In the genomic region with DNA sequence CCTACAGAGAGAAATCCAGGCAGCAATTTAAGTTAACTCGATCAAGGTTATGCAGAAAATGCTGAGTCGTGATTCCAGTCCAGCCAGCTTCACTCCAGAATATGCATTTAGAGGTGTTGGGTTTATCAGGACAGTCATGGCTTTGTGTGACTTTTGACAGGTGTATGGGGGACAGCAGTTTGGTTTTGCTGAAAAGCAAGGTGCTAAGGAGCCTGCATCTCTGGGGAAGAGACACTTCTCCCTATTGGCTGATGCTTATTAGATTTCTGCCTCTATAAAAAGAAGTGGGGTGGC, we compare ENCODE assay signal across 8 mouse cellular contexts. TPM values are rescaled to one million over a fixed set of nuclear protein-coding genes. Genes with fewer than 3 reads are reported as not detected.
A peak's percentile ranks its signal among the peaks of the same experiment; 100 is the strongest.
DNase-seq lines count a peak whose midpoint lies in the region; ATAC-seq and TF ChIP-seq lines count a peak whose summit lies in the region.

No protein-coding gene starts in this region.

- no peak overlapping the region for H3ac ChIP-seq in myocyte (ENCODE audit: control insufficient read depth, insufficient read length)

- H3K27ac ChIP-seq in left cerebral cortex, adult 2 months = peak overlapping the region; percentile 100; the same call in 1 of the 2 replicates
- 0 out of 2 replicates have a peak overlapping the region, but pooled peaks have one; percentile 96 for H3K27ac ChIP-seq in embryonic facial prominence, embryonic 12.5 days
- H3K27ac ChIP-seq in hindbrain, embryonic 16.5 days (ENCODE audit: low read depth, low read length) = no peak overlapping the region

- H3K4me2 ChIP-seq in embryonic facial prominence, embryonic 12.5 days (replicated peaks) = peak overlapping the region; percentile 81
- H3K4me2 ChIP-seq in hindbrain, embryonic 16.5 days (ENCODE audit: low read length) = peak overlapping the region; percentile 99
- H3K4me2 ChIP-seq in myocyte (ENCODE audit: low read depth) = peak overlapping the region; percentile 98

- ATAC-seq in embryonic facial prominence, embryonic 12.5 days (ENCODE audit: insufficient number of reproducible peaks, insufficient read depth, low FRiP score, low TSS enrichment) = no peak
- no peak for ATAC-seq in hindbrain, embryonic 16.5 days

- 1% methylated on average over 2 of the region's 2 CpGs for WGBS in embryonic facial prominence, embryonic 12.5 days
- WGBS in hindbrain, embryonic 16.5 days = 11% methylated on average over 2 of the region's 2 CpGs

- TF ChIP-seq CTCF in left cerebral cortex, adult 2 months (IDR thresholded peaks at IDR 0.05) = no peak

- H3K4me1 ChIP-seq in embryonic facial prominence, embryonic 12.5 days = peaks cover 9% of the 10 kb centered on the region; the same call in 1 of the 2 replicates
- peaks cover 15% of the 10 kb centered on the region for H3K4me1 ChIP-seq in hindbrain, embryonic 16.5 days (ENCODE audit: control insufficient read depth, insufficient read depth, low read depth, low read length)

- no peaks in the 10 kb centered on the region for H3K27me3 ChIP-seq in embryonic facial prominence, embryonic 12.5 days
- no peaks in the 10 kb centered on the region for H3K27me3 ChIP-seq in hindbrain, embryonic 16.5 days (replicated peaks; ENCODE audit: control insufficient read depth, insufficient read depth, low read length)
- no peaks in the 10 kb centered on the region for H3K27me3 ChIP-seq in myocyte (ENCODE audit: control insufficient read depth, insufficient read depth, insufficient read length)

- peak overlapping the region; percentile 96 for H3K9ac ChIP-seq in embryonic facial prominence, embryonic 12.5 days
- peak overlapping the region; percentile 39 for H3K9ac ChIP-seq in hindbrain, embryonic 16.5 days (ENCODE audit: low read depth, low read length)

- no peaks in the 10 kb centered on the region for H3K79me2 ChIP-seq in myocyte (ENCODE audit: control insufficient read depth, insufficient read depth)

- H3K4me3 ChIP-seq in left cerebral cortex, adult 2 months = peak overlapping the region; percentile 92
- H3K4me3 ChIP-seq in embryonic facial prominence, embryonic 12.5 days = peak overlapping the region; percentile 96
- peak overlapping the region; percentile 94 for H3K4me3 ChIP-seq in hindbrain, embryonic 16.5 days (ENCODE audit: low read length)
- peak overlapping the region; percentile 59 for H3K4me3 ChIP-seq in myocyte

- no peaks in the 10 kb centered on the region for H3K36me3 ChIP-seq in embryonic facial prominence, embryonic 12.5 days
- H3K36me3 ChIP-seq in hindbrain, embryonic 16.5 days (ENCODE audit: control insufficient read depth, insufficient read depth, low read length) = no peaks in the 10 kb centered on the region
- H3K36me3 ChIP-seq in myocyte (ENCODE audit: control insufficient read depth, insufficient read depth) = no peaks in the 10 kb centered on the region

- DNase-seq in left cerebral cortex, adult 2 months (ENCODE audit: extremely low spot score in 1 of 2, low spot score in 2 of 2) = no peak
- DNase-seq in left cerebral cortex, postnatal 10 days (ENCODE audit: extremely low spot score in 1 of 2, low spot score in 2 of 2) = no peak
- no peak for DNase-seq in urinary bladder, postnatal 36 days (ENCODE audit: low spot score in 2 of 2)
- no peak for DNase-seq in urinary bladder, postnatal 10 days (ENCODE audit: low spot score)
- no peak for DNase-seq in left cerebral cortex, adult 11 months (ENCODE audit: low spot score)

- TF ChIP-seq POLR2A in myocyte (IDR thresholded peaks at IDR 0.05; ENCODE audit: insufficient read length, low read depth) = no peak

- no peaks in the 10 kb centered on the region for H3K9me3 ChIP-seq in embryonic facial prominence, embryonic 12.5 days
- H3K9me3 ChIP-seq in hindbrain, embryonic 16.5 days (ENCODE audit: control insufficient read depth, low read length) = no peaks in the 10 kb centered on the region

- intact Hi-C loops in left cerebral cortex, adult 2 months (cut with DNase I) = loop anchor here (5.0 kb wide), 1 partner anchor 240 kb away; no protein-coding TSS in a partner anchor
- intact Hi-C loops in left cerebral cortex, postnatal 10 days (cut with DNase I) = loop anchor here (5.0 to 10.0 kb wide), 3 partner anchors 125 to 237 kb away; no protein-coding TSS in a partner anchor

TF ChIP-seq in myocyte, 11 proteins besides CTCF, POLR2A, EP300 and RAD21:
- TF ChIP-seq MYOG (IDR thresholded peaks at IDR 0.05; ENCODE audit: control insufficient read depth in 1 of 3, insufficient read depth in 1 of 3, insufficient read length in 2 of 3, low read depth in 2 of 3) (no peak), USF1 (IDR thresholded peaks at IDR 0.05; ENCODE audit: low read depth) (no peak), CEBPB (IDR thresholded peaks at IDR 0.05; ENCODE audit: insufficient read depth, poor library complexity, severe bottlenecking) (no peak), MAX (IDR thresholded peaks at IDR 0.05; ENCODE audit: low read depth) (no peak), POLR2AphosphoS2 (IDR thresholded peaks at IDR 0.05; ENCODE audit: insufficient read length, low read depth) (no peak), TCF12 (IDR thresholded peaks at IDR 0.05; ENCODE audit: insufficient read depth, poor library complexity, severe bottlenecking) (no peak), REST (IDR thresholded peaks at IDR 0.05; ENCODE audit: insufficient read depth, insufficient read length) (no peak), SRF (IDR thresholded peaks at IDR 0.05; ENCODE audit: control insufficient read depth, insufficient read length, low read depth) (no peak), TCF3 (IDR thresholded peaks at IDR 0.05; ENCODE audit: insufficient read length, low read depth) (no peak), MYOD1 (IDR thresholded peaks at IDR 0.05; ENCODE audit: control insufficient read depth in 1 of 3, insufficient read length in 2 of 3, low read depth in 2 of 3) (no peak), E2F4 (IDR thresholded peaks at IDR 0.05; ENCODE audit: insufficient read depth) (no peak)

RNA-seq across cellular contexts. Expression of gene Atrnl1, which starts 1.3 kb away (rescaled TPM):
- total RNA-seq in left cerebral cortex, adult 2 months (2021) = 100 to 1,000 TPM; 104 to 106 TPM
- total RNA-seq in left cerebral cortex, postnatal 10 days (2021) = 100 to 1,000 TPM; 110 to 113 TPM
- polyA plus RNA-seq in embryonic facial prominence, embryonic 12.5 days (2016; fragmentation: Nextera tagmentation; extraction: Ambion mirVana) = 11.4 and 12.8 TPM in 2 replicates
- polyA plus RNA-seq in hindbrain, embryonic 16.5 days (2015; fragmentation: Nextera tagmentation; extraction: Ambion mirVana) = 5.3 and 6.5 TPM in 2 replicates
- polyA plus RNA-seq in myocyte (2012; fragmentation: generic; extraction: Trizol) = 5.4 TPM
